Mouse (Mus musculus) liver, embryonic 11.5 days (tissue): ENCODE data around the gene Pacs1. TPM values are rescaled to one million over a fixed set of nuclear protein-coding genes. Genes with fewer than 3 reads are reported as not detected.

Source experiments
- ATAC-seq: fragments of 200-750 bp; cut with Nextera tagmentation; replicated peaks from 2 replicates; pipeline ENCODE4 v1.8.0; 2017; ENCODE audit warnings: moderate number of reproducible peaks, mild to moderate bottlenecking, moderate TSS enrichment, moderate library complexity; ENCODE audit not compliant: low FRiP score
- DNase-seq: peaks from one replicate; pipeline ENCODE4 v3.0.0-alpha.2; 2017; ENCODE audit warnings: low spot score
- H3K27ac ChIP-seq: fragments of 300-500 bp; sonication (generic); 2 replicates; pipeline ENCODE4 v1.5.1; 2014; ENCODE audit warnings: mild to moderate bottlenecking, low read depth, low read length, control low read depth
- H3K27me3 ChIP-seq: fragments of 300-500 bp; sonication (generic); replicated peaks from 2 replicates; pipeline ENCODE4 v1.6.1; 2014; ENCODE audit warnings: low read length, mixed read lengths; ENCODE audit not compliant: control insufficient read depth, insufficient read depth
- H3K36me3 ChIP-seq: fragments of 300-500 bp; sonication (generic); 2 replicates; pipeline ENCODE4 v1.6.1; 2014; ENCODE audit warnings: mild to moderate bottlenecking, low read length, moderate library complexity, mixed read lengths; ENCODE audit not compliant: control insufficient read depth, insufficient read depth
- H3K4me1 ChIP-seq: fragments of 300-500 bp; sonication (generic); replicated peaks from 2 replicates; pipeline ENCODE4 v1.6.1; 2014; ENCODE audit warnings: low read length, mixed read lengths; ENCODE audit not compliant: control insufficient read depth, insufficient read depth
- H3K4me2 ChIP-seq: fragments of 300-500 bp; sonication (generic); 2 replicates; pipeline ENCODE4 v1.6.1; 2014; ENCODE audit warnings: mild to moderate bottlenecking, control low read depth, moderate library complexity
- H3K4me3 ChIP-seq: fragments of 300-500 bp; sonication (generic); 2 replicates; pipeline ENCODE4 v1.5.1; 2014; ENCODE audit warnings: low read depth, low read length, control low read depth
- H3K9ac ChIP-seq: fragments of 300-500 bp; sonication (generic); 2 replicates; pipeline ENCODE4 v1.6.1; 2014; ENCODE audit warnings: low read depth, low read length, control low read depth
- H3K9me3 ChIP-seq: fragments of 300-500 bp; sonication (generic); 2 replicates; pipeline ENCODE4 v1.6.1; 2016; ENCODE audit warnings: low read length, inconsistent platforms, mixed read lengths; ENCODE audit not compliant: control insufficient read depth
- WGBS: fragments of 180-500 bp; shearing (Covaris S2); extraction: QIAGEN DNeasy Blood & Tissue Kit; methylation state at CpG from one replicate; pipeline ENCODE4 v1.1.7; 2014; 5-methylcytosine and 5-hydroxymethylcytosine counted together
- polyA plus RNA-seq: library from polyadenylated mRNA; unstranded; fragments of >200 nt; fragmentation: Nextera tagmentation; extraction: Ambion mirVana; gene quantifications from 2 replicates; pipeline ENCODE4 v1.2.1, GENCODE M21; 2014

Pacs1 gene
- polyA plus RNA-seq, 1 experiment from 2014 or later, result 27.0 TPM

DNA sequence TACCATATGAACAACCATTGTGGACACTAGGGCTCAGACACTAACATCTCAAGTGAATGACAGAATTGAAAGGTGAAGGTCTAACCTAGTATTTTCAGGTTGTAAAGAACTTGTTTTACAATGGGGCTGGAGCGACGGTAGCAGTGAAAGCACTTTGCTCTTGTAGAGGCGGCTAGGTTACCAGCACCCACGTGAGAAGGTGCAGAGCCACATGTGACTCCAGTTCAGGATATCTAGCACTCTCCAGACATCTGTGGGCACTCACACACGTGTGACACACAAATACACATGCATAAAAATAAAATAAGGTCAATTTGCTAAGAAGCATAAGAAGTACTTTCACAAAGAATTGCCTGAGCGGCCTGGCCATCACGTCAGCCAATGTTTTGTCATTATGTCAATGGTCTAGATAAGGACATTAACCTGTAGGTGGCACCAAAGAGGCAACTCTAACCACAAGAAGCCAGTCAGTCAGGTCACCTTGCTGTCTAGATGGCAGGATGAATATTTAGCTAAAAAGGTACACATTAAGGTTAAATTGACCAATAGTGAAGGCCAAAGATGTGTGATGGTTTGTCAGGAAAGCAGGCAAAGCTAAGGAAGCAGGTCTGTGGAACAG lies 77.4 kb downstream of the Pacs1 start:
- H3K4me3 ChIP-seq, result no peak overlapping the region
- no peaks in the 10 kb centered on the region for H3K36me3 ChIP-seq
- no peaks in the 10 kb centered on the region for H3K27me3 ChIP-seq
- H3K4me1 ChIP-seq, result peaks cover 11% of the 10 kb centered on the region
- no peak for DNase-seq
- WGBS, result 60% methylated on average over 7 of the region's 7 CpGs
- no peak overlapping the region for H3K9ac ChIP-seq
- ATAC-seq, result no peak
- H3K27ac ChIP-seq, result no peak overlapping the region
- no peaks in the 10 kb centered on the region for H3K9me3 ChIP-seq
- H3K4me2 ChIP-seq, result no peak overlapping the region

DNA sequence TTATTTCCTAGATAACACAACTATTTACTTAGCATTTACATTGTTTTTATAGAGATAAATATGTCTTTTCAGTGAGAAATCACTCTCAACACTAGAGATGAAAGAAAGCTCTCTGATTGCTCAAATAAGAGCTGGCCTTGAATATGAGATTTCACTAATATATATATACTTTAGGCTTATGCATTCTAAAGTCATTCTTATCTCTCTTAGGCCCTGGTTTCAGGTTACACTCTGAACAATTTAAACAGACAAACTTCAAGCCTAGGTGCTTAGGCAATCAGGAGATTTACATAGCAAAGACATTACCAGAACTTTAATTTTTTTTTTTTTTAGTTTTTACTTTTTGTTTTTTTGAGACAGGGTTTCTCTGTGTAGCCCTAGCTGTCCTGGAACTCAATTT lies 80.5 kb downstream of the Pacs1 start:
- H3K27ac ChIP-seq, result no peak overlapping the region
- H3K4me2 ChIP-seq, result no peak overlapping the region
- no peaks in the 10 kb centered on the region for H3K27me3 ChIP-seq
- no peak for ATAC-seq
- DNase-seq, result no peak
- no peaks in the 10 kb centered on the region for H3K36me3 ChIP-seq
- H3K9ac ChIP-seq, result no peak overlapping the region
- peaks cover 5% of the 10 kb centered on the region for H3K4me1 ChIP-seq
- no peaks in the 10 kb centered on the region for H3K9me3 ChIP-seq
- H3K4me3 ChIP-seq, result no peak overlapping the region

DNA sequence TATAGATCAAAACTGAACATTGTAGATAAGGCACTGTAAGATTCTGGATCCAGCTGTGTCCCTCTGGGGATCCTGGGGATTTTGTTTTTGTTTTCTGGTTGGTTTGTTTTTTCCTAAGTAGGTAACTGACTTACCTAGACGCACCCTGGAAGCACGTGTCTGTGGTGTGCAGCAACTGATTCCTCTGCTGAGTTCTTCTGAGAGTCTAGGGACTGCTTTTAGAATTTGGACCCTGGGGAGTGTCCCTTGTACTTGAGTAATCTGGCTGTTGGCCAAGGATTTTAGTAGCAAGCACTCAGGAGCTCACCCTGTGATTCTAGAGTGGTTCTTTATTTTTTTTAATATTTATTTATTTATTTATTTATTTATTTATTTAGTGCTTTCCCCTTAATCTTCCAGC lies 85.5 kb downstream of the Pacs1 start:
- ATAC-seq, result no peak
- no peak overlapping the region for H3K27ac ChIP-seq
- H3K4me1 ChIP-seq, result peaks cover 5% of the 10 kb centered on the region
- 95% methylated on average over 2 of the region's 2 CpGs for WGBS
- H3K9ac ChIP-seq, result no peak overlapping the region
- no peak overlapping the region for H3K4me3 ChIP-seq
- no peak overlapping the region for H3K4me2 ChIP-seq
- H3K27me3 ChIP-seq, result no peaks in the 10 kb centered on the region
- peaks cover 2% of the 10 kb centered on the region; the same call in 1 of the 2 replicates for H3K36me3 ChIP-seq
- H3K9me3 ChIP-seq, result peaks cover 2% of the 10 kb centered on the region; the same call in 1 of the 2 replicates
- no peak for DNase-seq

DNA sequence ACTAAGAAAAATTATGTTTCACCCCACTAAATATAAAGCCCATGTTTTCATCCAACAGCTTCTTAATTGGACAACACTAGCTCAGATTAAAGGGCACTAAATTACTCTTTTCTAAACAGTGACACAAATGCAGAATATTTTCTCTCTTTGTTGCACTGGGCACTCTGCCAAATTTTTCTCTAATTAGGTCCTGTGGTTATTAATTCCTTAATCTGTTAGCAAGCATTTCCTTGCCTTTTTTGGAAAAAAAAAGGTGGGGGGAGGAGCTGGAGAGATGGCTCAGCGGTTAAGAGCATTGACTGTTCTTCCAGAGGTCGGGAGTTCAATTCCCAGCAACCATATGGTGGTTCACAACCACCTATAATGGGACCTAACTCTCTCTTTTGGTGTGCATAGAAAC lies 91.0 kb downstream of the Pacs1 start:
- Histone ChIP-seq H3K27ac (no peak overlapping the region), H3K9me3 (peaks cover 2% of the 10 kb centered on the region; the same call in 1 of the 2 replicates), H3K4me3 (no peak overlapping the region), H3K27me3 (no peaks in the 10 kb centered on the region), H3K4me2 (no peak overlapping the region), H3K4me1 (peaks cover 6% of the 10 kb centered on the region; the same call in 1 of the 2 replicates), H3K9ac (no peak overlapping the region), H3K36me3 (peaks cover 2% of the 10 kb centered on the region; the same call in 1 of the 2 replicates)
- 76% methylated on average over 2 of the region's 2 CpGs for WGBS
- DNase-seq (no peak), ATAC-seq (no peak)

DNA sequence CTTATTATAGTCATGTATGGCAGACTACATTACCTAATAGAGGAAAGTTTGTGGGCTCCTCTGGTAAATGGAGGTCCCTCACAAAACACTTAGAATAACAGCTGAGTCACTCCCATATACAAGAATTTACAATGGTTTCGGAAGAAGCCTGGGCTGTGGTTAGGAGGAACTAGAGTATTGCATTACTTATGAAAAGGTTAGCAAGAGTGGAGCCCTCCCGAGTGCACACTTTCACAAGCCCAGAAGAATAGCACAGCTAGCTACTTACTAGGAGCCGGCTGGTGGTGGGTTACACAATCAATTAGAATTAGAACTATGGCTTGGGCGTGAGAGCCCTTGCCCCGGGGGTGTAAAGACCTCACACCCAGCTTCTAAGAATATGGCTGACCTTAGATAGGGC lies 94.3 kb downstream of the Pacs1 start:
- Histone ChIP-seq H3K27me3 (no peaks in the 10 kb centered on the region), H3K4me1 (peaks cover 6% of the 10 kb centered on the region; the same call in 1 of the 2 replicates), H3K36me3 (no peaks in the 10 kb centered on the region), H3K9me3 (no peaks in the 10 kb centered on the region), H3K9ac (no peak overlapping the region), H3K4me2 (no peak overlapping the region), H3K4me3 (no peak overlapping the region), H3K27ac (0 out of 2 replicates have a peak overlapping the region, but pooled peaks have one; percentile 5)
- ATAC-seq, result no peak
- DNase-seq, result no peak
- WGBS, result 60% methylated on average over 5 of the region's 5 CpGs

DNA sequence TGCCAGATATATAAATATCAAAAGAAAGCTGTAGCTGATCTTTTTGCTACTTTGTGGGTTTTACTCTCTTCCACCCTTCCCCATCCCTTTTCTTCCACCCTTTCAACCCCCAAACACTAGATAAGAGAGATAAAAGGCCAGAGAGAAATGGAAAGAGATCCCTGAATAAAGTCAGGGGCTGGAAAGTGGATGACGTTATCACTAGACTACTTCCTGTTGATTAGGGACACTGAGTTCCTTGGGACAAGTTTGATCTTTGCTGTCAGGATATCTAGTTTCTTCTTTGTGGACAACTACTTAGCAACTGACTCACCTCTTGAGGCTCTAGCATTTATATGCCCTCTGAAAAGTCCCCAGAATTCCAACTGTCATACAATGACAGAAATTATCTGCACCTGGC lies 102.5 kb downstream of the Pacs1 start:
- H3K4me3 ChIP-seq, result no peak overlapping the region
- H3K36me3 ChIP-seq, result no peaks in the 10 kb centered on the region; the same call in 1 of the 2 replicates
- H3K9ac ChIP-seq, result no peak overlapping the region
- peaks cover 8% of the 10 kb centered on the region for H3K4me1 ChIP-seq
- H3K9me3 ChIP-seq, result no peaks in the 10 kb centered on the region
- DNase-seq (no peak), ATAC-seq (no peak)
- H3K27me3 ChIP-seq, result no peaks in the 10 kb centered on the region
- WGBS, result 38% methylated on average over 1 of the region's 1 CpGs
- H3K27ac ChIP-seq, result no peak overlapping the region
- no peak overlapping the region for H3K4me2 ChIP-seq

DNA sequence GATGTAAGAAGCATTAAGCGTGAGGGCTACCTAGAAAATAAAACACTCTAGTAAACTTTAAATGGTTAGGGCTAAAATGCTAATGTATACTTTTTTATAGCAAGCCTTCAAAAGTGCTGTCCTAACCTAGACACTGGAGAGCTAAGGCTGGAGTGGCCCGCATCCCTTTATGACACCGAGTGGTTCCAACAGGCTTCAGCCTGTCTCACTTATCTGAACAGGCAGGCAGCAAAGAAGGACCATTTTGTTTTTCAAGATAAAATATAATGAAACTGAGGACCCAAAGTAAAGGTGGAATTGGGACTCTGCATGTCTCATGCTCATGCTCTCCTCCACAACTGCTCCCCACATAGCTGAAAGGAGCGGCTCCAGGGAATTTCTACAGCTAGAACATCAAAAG lies 105.4 kb downstream of the Pacs1 start:
- Histone ChIP-seq H3K4me1 (peaks cover 8% of the 10 kb centered on the region), H3K36me3 (no peaks in the 10 kb centered on the region; the same call in 1 of the 2 replicates), H3K27me3 (no peaks in the 10 kb centered on the region), H3K4me2 (no peak overlapping the region), H3K9me3 (no peaks in the 10 kb centered on the region), H3K4me3 (no peak overlapping the region), H3K9ac (no peak overlapping the region), H3K27ac (peak overlapping the region; percentile 30; the same call in 1 of the 2 replicates)
- WGBS, result 71% methylated on average over 4 of the region's 4 CpGs
- no peak for DNase-seq
- ATAC-seq, result peak; percentile 77

DNA sequence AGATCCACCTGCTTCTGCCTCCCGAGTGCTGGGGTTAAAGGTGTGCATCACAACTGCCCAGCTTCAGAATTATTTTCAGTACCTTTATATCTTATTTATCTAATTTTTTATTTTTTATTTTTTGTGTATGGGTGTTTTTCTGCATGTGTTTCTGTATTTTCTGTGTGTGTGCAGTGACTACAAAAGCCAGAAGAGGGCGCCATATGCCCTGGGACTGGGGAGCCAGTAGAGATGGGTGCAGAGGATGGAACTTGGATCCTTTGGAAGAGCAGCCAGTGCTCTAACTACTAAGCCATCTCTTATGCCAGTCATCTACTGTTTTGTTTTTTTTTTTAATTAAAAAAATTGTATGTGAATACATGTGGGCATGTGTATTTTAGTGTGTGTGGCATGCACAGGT lies 108.5 kb downstream of the Pacs1 start:
- H3K4me3 ChIP-seq, result no peak overlapping the region
- no peak overlapping the region for H3K9ac ChIP-seq
- ATAC-seq, result no peak
- H3K4me1 ChIP-seq, result peaks cover 4% of the 10 kb centered on the region
- no peaks in the 10 kb centered on the region for H3K9me3 ChIP-seq
- H3K27me3 ChIP-seq, result no peaks in the 10 kb centered on the region
- 46% methylated on average over 2 of the region's 2 CpGs for WGBS
- no peak overlapping the region for H3K27ac ChIP-seq
- DNase-seq, result no peak
- no peaks in the 10 kb centered on the region; the same call in 1 of the 2 replicates for H3K36me3 ChIP-seq
- H3K4me2 ChIP-seq, result no peak overlapping the region

DNA sequence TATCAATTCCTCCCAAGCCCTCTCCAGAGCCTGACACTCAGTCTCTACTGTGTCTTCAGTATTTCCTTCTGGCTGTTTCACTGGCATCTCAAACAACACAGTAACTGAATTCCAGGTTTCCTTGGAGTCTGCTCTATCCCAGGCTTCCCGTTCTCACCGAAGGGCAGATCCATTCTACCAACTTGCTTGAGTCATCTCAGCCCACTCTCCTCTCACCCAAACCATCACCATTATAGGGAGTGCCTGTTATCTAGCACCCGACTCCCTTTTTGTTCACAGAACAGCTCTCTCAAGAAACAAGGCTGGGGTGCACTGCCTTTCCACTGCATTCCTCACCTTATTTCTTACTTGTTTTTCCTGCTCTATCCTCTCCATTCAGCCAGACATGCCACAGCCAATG lies 111.0 kb downstream of the Pacs1 start:
- 83% methylated on average over 3 of the region's 3 CpGs for WGBS
- H3K36me3 ChIP-seq, result no peaks in the 10 kb centered on the region; the same call in 1 of the 2 replicates
- ATAC-seq (no peak), DNase-seq (no peak)
- no peak overlapping the region for H3K4me3 ChIP-seq
- H3K27me3 ChIP-seq, result no peaks in the 10 kb centered on the region
- H3K9ac ChIP-seq, result no peak overlapping the region
- no peaks in the 10 kb centered on the region for H3K9me3 ChIP-seq
- H3K27ac ChIP-seq, result no peak overlapping the region
- no peak overlapping the region for H3K4me2 ChIP-seq
- no peaks in the 10 kb centered on the region for H3K4me1 ChIP-seq
